Comparison of ENCODE assay signal across 8 mouse cellular contexts in genomic region chr4:145463553-145464253, GRCm38 (mm10). TPM values are rescaled to one million over a fixed set of nuclear protein-coding genes. Genes with fewer than 3 reads are reported as not detected.
DNase-seq lines count a peak whose midpoint lies in the region; ATAC-seq and TF ChIP-seq lines count a peak whose summit lies in the region.
"Not testable (repeated sequence)": the region's sequence is repeated elsewhere in the genome, so short reads cannot be mapped to it uniquely, and the experiment has no call there.
"Had no signal": no experiment of that assay in that cellular context is flagged by ENCODE, and none has a peak within 500 bp of the region (broad histone marks: within the 10 kb centered on the region; RNA-seq: fewer than 3 reads in every experiment).

No protein-coding gene starts in this region.

- H3K9ac ChIP-seq in heart, embryonic 15.5 days; intestine, postnatal 0 days (ENCODE audit: low read depth, low read length); liver, adult 2 months (ENCODE audit: low read depth, low read length); midbrain, embryonic 12.5 days (replicated peaks): not testable (repeated sequence)

- H3K4me2 ChIP-seq in heart, embryonic 15.5 days = peak overlapping the region; percentile 69
- H3K4me2 ChIP-seq in intestine, postnatal 0 days (replicated peaks; ENCODE audit: low read depth) = peak overlapping the region; percentile 62
- peak overlapping the region; percentile 48 for H3K4me2 ChIP-seq in midbrain, embryonic 12.5 days (replicated peaks)

- not testable (repeated sequence) for H3K4me1 ChIP-seq in heart, embryonic 15.5 days (replicated peaks); intestine, postnatal 0 days (replicated peaks; ENCODE audit: control insufficient read depth, insufficient read depth, low read length); liver, adult 2 months (ENCODE audit: control insufficient read depth, insufficient read depth, low read length); midbrain, embryonic 12.5 days; small intestine, adult 2 months (ENCODE audit: control insufficient read depth, insufficient read depth, insufficient read length, low read length)

- H3K79me2 ChIP-seq in liver, adult 2 months (ENCODE audit: control insufficient read depth, insufficient read depth, low read length) = not testable (repeated sequence)

- H3K27ac ChIP-seq in heart, embryonic 15.5 days; intestine, postnatal 0 days (ENCODE audit: low read depth, low read length); liver, adult 2 months (replicated peaks; ENCODE audit: insufficient read depth, low read depth, low read length); midbrain, embryonic 12.5 days (replicated peaks); small intestine, adult 2 months (ENCODE audit: insufficient read depth, low read depth, low read length): not testable (repeated sequence)

- peak; percentile 20 for DNase-seq in adrenal gland, adult 2 months
- DNase-seq in liver, adult 2 months (ENCODE audit: extremely low read depth, low read depth, low spot score) = not testable (repeated sequence)

- not testable (repeated sequence) for H3K36me3 ChIP-seq in heart, embryonic 15.5 days; intestine, postnatal 0 days (ENCODE audit: control insufficient read depth, insufficient read depth); liver, adult 2 months (ENCODE audit: control insufficient read depth, insufficient read depth, low read length); midbrain, embryonic 12.5 days; small intestine, adult 2 months (ENCODE audit: control insufficient read depth, insufficient read depth, low read length)

- TF ChIP-seq CTCF in intestine, postnatal 0 days (IDR thresholded peaks at IDR 0.05; ENCODE audit: low read depth); liver, adult 2 months (IDR thresholded peaks at IDR 0.05; ENCODE audit: low read depth, low read length); small intestine, adult 2 months (IDR thresholded peaks at IDR 0.05; ENCODE audit: extremely low read depth, insufficient read length, insufficient replicate concordance, low read depth, low read length): not testable (repeated sequence)

- not testable (repeated sequence) for H3K9me3 ChIP-seq in heart, embryonic 15.5 days (replicated peaks); intestine, postnatal 0 days (ENCODE audit: control insufficient read depth); midbrain, embryonic 12.5 days

- WGBS in heart, embryonic 15.5 days = 15% methylated on average over 68 of the region's 68 CpGs
- WGBS in intestine, postnatal 0 days = 23% methylated on average over 65 of the region's 68 CpGs
- WGBS in liver, adult 2 months = 19% methylated on average over 66 of the region's 68 CpGs
- whole genome bisulfite sequencing in midbrain, embryonic 12.5 days = 17% methylated on average over 62 of the region's 68 CpGs
- 25% methylated on average over 68 of the region's 68 CpGs for WGBS in small intestine, adult 2 months

- 0 out of 2 replicates have a peak, but pooled peaks have one; percentile 62 for ATAC-seq in erythroblast, adult 5-6 weeks (replicated peaks; ENCODE audit: low FRiP score, poor library complexity, severe bottlenecking)
- not testable (repeated sequence) for ATAC-seq in heart, embryonic 15.5 days (replicated peaks; ENCODE audit: insufficient number of reproducible peaks, insufficient read depth, low FRiP score, low read depth); midbrain, embryonic 12.5 days (ENCODE audit: low FRiP score, low read depth)
- peak; percentile 64 for ATAC-seq in intestine, postnatal 0 days

- not testable (repeated sequence) for H3K27me3 ChIP-seq in heart, embryonic 15.5 days; intestine, postnatal 0 days (replicated peaks; ENCODE audit: control insufficient read depth, insufficient read depth, low read length); liver, adult 2 months (ENCODE audit: control insufficient read depth, insufficient read depth, low read length); midbrain, embryonic 12.5 days; small intestine, adult 2 months (ENCODE audit: control insufficient read depth, insufficient read depth, low read length)

- not testable (repeated sequence) for TF ChIP-seq POLR2A in liver, adult 2 months (IDR thresholded peaks at IDR 0.05; ENCODE audit: extremely low read depth, insufficient read depth, low read length); small intestine, adult 2 months (IDR thresholded peaks at IDR 0.05; ENCODE audit: low read depth, low read length)

- H3K4me3 ChIP-seq in heart, embryonic 15.5 days = peak overlapping the region; percentile 49
- peak overlapping the region; percentile 40 for H3K4me3 ChIP-seq in intestine, postnatal 0 days (ENCODE audit: low read depth, low read length)
- H3K4me3 ChIP-seq in liver, adult 2 months (ENCODE audit: insufficient read depth, low read depth, low read length) = peak overlapping the region; percentile 4; the same call in 1 of the 2 replicates
- peak overlapping the region; percentile 33 for H3K4me3 ChIP-seq in midbrain, embryonic 12.5 days
- peak overlapping the region; percentile 83 for H3K4me3 ChIP-seq in small intestine, adult 2 months (ENCODE audit: low read depth, low read length)

RNA-seq across cellular contexts. Expression of gene Zfp990, which starts 46.9 kb away (rescaled TPM):
- under 1 TPM; 0.48 to 0.75 TPM for total RNA-seq in adrenal gland, adult 2 months (2021)
- not detected in 2 replicates for polyA plus RNA-seq in adrenal gland, adult 2 months (2012; rRNA removed)
- total RNA-seq in erythroblast, adult 5-6 weeks (2015; ENCODE audit: low replicate concordance) = not detected in 2 replicates
- total RNA-seq in erythroblast, adult 5-6 weeks (2017; ENCODE audit: low replicate concordance) = not detected in 2 replicates
- polyA plus RNA-seq in heart, embryonic 15.5 days (2015; fragmentation: Nextera tagmentation; extraction: Ambion mirVana) = not detected in 2 replicates
- polyA plus RNA-seq in intestine, postnatal 0 days (2015; fragmentation: Nextera tagmentation; extraction: Ambion mirVana) = 0.05 TPM in 1 of 2 replicates, not detected in the other
- not detected in 2 replicates for total RNA-seq in liver, adult 2 months (2014; rRNA removed)
- not detected in 2 replicates for polyA plus RNA-seq in liver, adult 2 months (2012; rRNA removed)
- polyA plus RNA-seq in midbrain, embryonic 12.5 days (2016; fragmentation: Nextera tagmentation; extraction: Ambion mirVana) = not detected in 2 replicates
- not detected in 2 replicates for polyA plus RNA-seq in small intestine, adult 2 months (2012; rRNA removed)
- polyA plus RNA-seq: urinary bladder, adult 2 months had no signal

Comparison
In these comparisons a context has a peak if more than half of its experiments do, and no peak if none do; other contexts are left out.
1. H3K4me3 ChIP-seq: peak in every context shown above with its lines; median percentile 83 in small intestine, adult 2 months; 49 in heart, embryonic 15.5 days; 40 in intestine, postnatal 0 days; 33 in midbrain, embryonic 12.5 days; 4 in liver, adult 2 months.